Mouse (Mus musculus): Measurements from ENCODE around the gene Ebf1. TPM values are rescaled to one million over a fixed set of nuclear protein-coding genes. Genes with fewer than 3 reads are reported as not detected.

Gene Ebf1
- polyA plus RNA-seq, 1 experiment from 2014 or later, result 8.1 TPM

GRCm38 (mm10) chr11:44928403-44928802 lies 311.3 kb downstream of the Ebf1 start:
- WGBS, result 94% methylated on average over 6 of the region's 6 CpGs
- no peak overlapping the region for H3K4me3 ChIP-seq
- no peaks in the 10 kb centered on the region for H3K27me3 ChIP-seq (ENCODE audit: poor library complexity, severe bottlenecking)

GRCm38 (mm10) chr11:44932942-44933483 lies 315.9 kb downstream of the Ebf1 start:
- Histone ChIP-seq H3K9me3 (no peaks in the 10 kb centered on the region), H3K27me3 (ENCODE audit: poor library complexity, severe bottlenecking) (no peaks in the 10 kb centered on the region), H3K36me3 (replicated peaks) (no peaks in the 10 kb centered on the region), H3K4me3 (no peak overlapping the region), H3K27ac (no peak overlapping the region), H3K4me1 (no peaks in the 10 kb centered on the region)
- no peak for DNase-seq (ENCODE audit: extremely low spot score, low spot score)
- 89% methylated on average over 6 of the region's 6 CpGs for WGBS

More at GRCm38 (mm10) chr11:44928403-44928802, 311.3 kb downstream of the Ebf1 start:
- H3K36me3 ChIP-seq (replicated peaks), result no peaks in the 10 kb centered on the region
- H3K27ac ChIP-seq, result no peak overlapping the region
- peaks cover 9% of the 10 kb centered on the region for H3K4me1 ChIP-seq
- H3K9me3 ChIP-seq, result no peaks in the 10 kb centered on the region
- DNase-seq (ENCODE audit: extremely low spot score, low spot score), result no peak

- H3K27me3 ChIP-seq (ENCODE audit: poor library complexity, severe bottlenecking), result no peaks in the 10 kb centered on the region
- no peak overlapping the region for H3K27ac ChIP-seq
- H3K4me3 ChIP-seq, result no peak overlapping the region
- no peak for DNase-seq (ENCODE audit: extremely low spot score, low spot score)
- no peaks in the 10 kb centered on the region for H3K4me1 ChIP-seq
- no peaks in the 10 kb centered on the region for H3K36me3 ChIP-seq (replicated peaks)
- WGBS, result 97% methylated on average over 4 of the region's 4 CpGs
- no peaks in the 10 kb centered on the region for H3K9me3 ChIP-seq
Observed at GRCm38 (mm10) chr11:44943781-44944180, 326.7 kb downstream of the Ebf1 start.

- 95% methylated on average over 2 of the region's 2 CpGs for WGBS
- no peaks in the 10 kb centered on the region for H3K27me3 ChIP-seq (ENCODE audit: poor library complexity, severe bottlenecking)
- no peaks in the 10 kb centered on the region for H3K36me3 ChIP-seq (replicated peaks)
- H3K9me3 ChIP-seq, result no peaks in the 10 kb centered on the region
- H3K4me3 ChIP-seq, result no peak overlapping the region
- DNase-seq (ENCODE audit: extremely low spot score, low spot score), result no peak
- no peak overlapping the region for H3K27ac ChIP-seq
- no peaks in the 10 kb centered on the region for H3K4me1 ChIP-seq
Observed at GRCm38 (mm10) chr11:44944401-44944800, 327.3 kb downstream of the Ebf1 start.

- no peak for DNase-seq (ENCODE audit: extremely low spot score, low spot score)
- Histone ChIP-seq H3K4me1 (no peaks in the 10 kb centered on the region), H3K4me3 (no peak overlapping the region), H3K27ac (no peak overlapping the region), H3K9me3 (no peaks in the 10 kb centered on the region), H3K27me3 (ENCODE audit: poor library complexity, severe bottlenecking) (no peaks in the 10 kb centered on the region), H3K36me3 (replicated peaks) (no peaks in the 10 kb centered on the region)
- WGBS, result 88% methylated on average over 3 of the region's 3 CpGs
Observed at GRCm38 (mm10) chr11:44946618-44947017, 329.5 kb downstream of the Ebf1 start.

GRCm38 (mm10) chr11:44948541-44948940 lies 331.4 kb downstream of the Ebf1 start:
- no peak overlapping the region for H3K4me3 ChIP-seq
- WGBS, result 92% methylated on average over 6 of the region's 6 CpGs
- H3K4me1 ChIP-seq, result no peaks in the 10 kb centered on the region
- H3K36me3 ChIP-seq (replicated peaks), result no peaks in the 10 kb centered on the region
- no peak overlapping the region for H3K27ac ChIP-seq
- DNase-seq (ENCODE audit: extremely low spot score, low spot score), result no peak
- H3K27me3 ChIP-seq (ENCODE audit: poor library complexity, severe bottlenecking), result no peaks in the 10 kb centered on the region
- H3K9me3 ChIP-seq, result no peaks in the 10 kb centered on the region

- no peaks in the 10 kb centered on the region for H3K9me3 ChIP-seq
- H3K27me3 ChIP-seq (ENCODE audit: poor library complexity, severe bottlenecking), result no peaks in the 10 kb centered on the region
- H3K4me1 ChIP-seq, result no peaks in the 10 kb centered on the region
- no peak for DNase-seq (ENCODE audit: extremely low spot score, low spot score)
- H3K27ac ChIP-seq, result no peak overlapping the region
- WGBS, result 76% methylated on average over 3 of the region's 3 CpGs
- H3K4me3 ChIP-seq, result no peak overlapping the region
- H3K36me3 ChIP-seq (replicated peaks), result no peaks in the 10 kb centered on the region
Observed at GRCm38 (mm10) chr11:44949140-44949539, 332.0 kb downstream of the Ebf1 start.

GRCm38 (mm10) chr11:44950319-44950718 lies 333.2 kb downstream of the Ebf1 start:
- Histone ChIP-seq H3K27me3 (ENCODE audit: poor library complexity, severe bottlenecking) (no peaks in the 10 kb centered on the region), H3K36me3 (replicated peaks) (no peaks in the 10 kb centered on the region), H3K9me3 (no peaks in the 10 kb centered on the region), H3K27ac (no peak overlapping the region), H3K4me3 (no peak overlapping the region), H3K4me1 (no peaks in the 10 kb centered on the region)
- no peak for DNase-seq (ENCODE audit: extremely low spot score, low spot score)
- WGBS, result 93% methylated on average over 9 of the region's 9 CpGs

- no peak overlapping the region for H3K4me3 ChIP-seq
- WGBS, result 92% methylated on average over 4 of the region's 4 CpGs
- H3K4me1 ChIP-seq, result no peaks in the 10 kb centered on the region
- H3K9me3 ChIP-seq, result no peaks in the 10 kb centered on the region
- H3K27ac ChIP-seq, result no peak overlapping the region
- no peaks in the 10 kb centered on the region for H3K27me3 ChIP-seq (ENCODE audit: poor library complexity, severe bottlenecking)
- DNase-seq (ENCODE audit: extremely low spot score, low spot score), result no peak
- H3K36me3 ChIP-seq (replicated peaks), result no peaks in the 10 kb centered on the region
Observed at GRCm38 (mm10) chr11:44951506-44951905, 334.4 kb downstream of the Ebf1 start.

GRCm38 (mm10) chr11:44953337-44953736 lies 336.2 kb downstream of the Ebf1 start:
- H3K4me1 ChIP-seq, result no peaks in the 10 kb centered on the region
- DNase-seq (ENCODE audit: extremely low spot score, low spot score), result no peak
- H3K9me3 ChIP-seq, result no peaks in the 10 kb centered on the region
- H3K4me3 ChIP-seq, result no peak overlapping the region
- H3K27me3 ChIP-seq (ENCODE audit: poor library complexity, severe bottlenecking), result no peaks in the 10 kb centered on the region
- H3K27ac ChIP-seq, result no peak overlapping the region
- no peaks in the 10 kb centered on the region for H3K36me3 ChIP-seq (replicated peaks)
- WGBS, result 79% methylated on average over 1 of the region's 1 CpGs

GRCm38 (mm10) chr11:44953863-44954262 lies 336.7 kb downstream of the Ebf1 start:
- H3K4me1 ChIP-seq, result no peaks in the 10 kb centered on the region
- no peak for DNase-seq (ENCODE audit: extremely low spot score, low spot score)
- H3K36me3 ChIP-seq (replicated peaks), result no peaks in the 10 kb centered on the region
- 88% methylated on average over 11 of the region's 11 CpGs for WGBS
- H3K27me3 ChIP-seq (ENCODE audit: poor library complexity, severe bottlenecking), result no peaks in the 10 kb centered on the region
- H3K27ac ChIP-seq, result no peak overlapping the region
- H3K9me3 ChIP-seq, result no peaks in the 10 kb centered on the region
- H3K4me3 ChIP-seq, result no peak overlapping the region

- Histone ChIP-seq H3K27me3 (ENCODE audit: poor library complexity, severe bottlenecking) (no peaks in the 10 kb centered on the region), H3K4me1 (no peaks in the 10 kb centered on the region), H3K4me3 (no peak overlapping the region), H3K36me3 (replicated peaks) (no peaks in the 10 kb centered on the region), H3K27ac (no peak overlapping the region), H3K9me3 (no peaks in the 10 kb centered on the region)
- 84% methylated on average over 7 of the region's 7 CpGs for WGBS
- no peak for DNase-seq (ENCODE audit: extremely low spot score, low spot score)
Observed at GRCm38 (mm10) chr11:44954362-44954761, 337.2 kb downstream of the Ebf1 start.

- Histone ChIP-seq H3K4me1 (peaks cover 8% of the 10 kb centered on the region; the same call in 1 of the 2 replicates), H3K27ac (no peak overlapping the region), H3K4me3 (no peak overlapping the region), H3K9me3 (no peaks in the 10 kb centered on the region), H3K27me3 (ENCODE audit: poor library complexity, severe bottlenecking) (no peaks in the 10 kb centered on the region), H3K36me3 (replicated peaks) (no peaks in the 10 kb centered on the region)
- WGBS, result 87% methylated on average over 14 of the region's 14 CpGs
- DNase-seq (ENCODE audit: extremely low spot score, low spot score), result no peak
Observed at GRCm38 (mm10) chr11:44962746-44963440, 345.8 kb downstream of the Ebf1 start.

Data from forebrain, embryonic 10.5 days (tissue).